Mouse (Mus musculus) C2C12 (cell line): ENCODE measurements around the gene Gm43738. TPM values are rescaled to one million over a fixed set of nuclear protein-coding genes. Genes with fewer than 3 reads are reported as not detected.
A peak's percentile ranks its signal among the peaks of the same experiment; 100 is the strongest.

Source experiments
- H3K27me3 ChIP-seq: one replicate; pipeline ENCODE4 v1.6.1; 2011; ENCODE audit not compliant: control insufficient read depth, insufficient read depth, insufficient read length
- H3K36me3 ChIP-seq: one replicate; pipeline ENCODE4 v1.6.1; 2011; ENCODE audit not compliant: control insufficient read depth, insufficient read depth
- H3K4me3 ChIP-seq: one replicate; pipeline ENCODE4 v1.5.1; 2011; ENCODE audit warnings: mild to moderate bottlenecking, control low read depth; ENCODE audit not compliant: poor library complexity, insufficient read depth, severe bottlenecking
- H3K79me2 ChIP-seq: one replicate; pipeline ENCODE4 v1.6.1; 2011; ENCODE audit not compliant: control insufficient read depth, insufficient read depth
- H3K79me3 ChIP-seq: one replicate; pipeline ENCODE4 v1.6.1; 2011; ENCODE audit warnings: low read depth, control low read depth
- H3ac ChIP-seq: one replicate; pipeline ENCODE3; 2011; ENCODE audit warnings: low read depth; ENCODE audit not compliant: control insufficient read depth, insufficient read length
- CEBPB ChIP-seq: IDR thresholded peaks from one replicate; pipeline ENCODE4 v1.6.1; 2011; ENCODE audit warnings: low read depth, mild to moderate bottlenecking, control low read depth, moderate library complexity
- CTCF ChIP-seq: IDR thresholded peaks from one replicate; pipeline ENCODE4 v1.5.1; 2011; ENCODE audit not compliant: control insufficient read depth, insufficient read depth, insufficient read length
- FOSL1 ChIP-seq: IDR thresholded peaks from one replicate; pipeline ENCODE4 v1.8.0; 2011; ENCODE audit warnings: mild to moderate bottlenecking, low read length; ENCODE audit not compliant: poor library complexity, insufficient read depth, severe bottlenecking
- MAX ChIP-seq: IDR thresholded peaks from one replicate; pipeline ENCODE4 v1.6.1; 2011; ENCODE audit warnings: mild to moderate bottlenecking, control low read depth
- MYOD1 ChIP-seq: IDR thresholded peaks from one replicate; pipeline ENCODE4 v1.6.1; 2011; ENCODE audit warnings: low read depth; ENCODE audit not compliant: control insufficient read depth, insufficient read length
- MYOG ChIP-seq: IDR thresholded peaks from one replicate; pipeline ENCODE4 v1.6.1; 2011; ENCODE audit not compliant: control insufficient read depth, insufficient read length; ENCODE audit errors: extremely low read depth
- USF1 ChIP-seq: IDR thresholded peaks from one replicate; pipeline ENCODE4 v1.6.1; 2011; ENCODE audit warnings: low read depth, mild to moderate bottlenecking, control low read depth, moderate library complexity
- polyA plus RNA-seq: library from polyadenylated mRNA; unstranded; fragments of >200 nt; fragmentation: generic; extraction: Trizol; gene quantifications from one replicate; pipeline ENCODE4 v1.2.1, GENCODE M21; 2012; ENCODE audit warnings: missing spikeins

The Gm43738 gene
- polyA plus RNA-seq, 1 experiment = 0.02 TPM

- Histone ChIP-seq H3ac (no peak overlapping the region), H3K27me3 (no peaks in the 10 kb centered on the region), H3K4me3 (no peak overlapping the region), H3K79me2 (no peaks in the 10 kb centered on the region), H3K36me3 (no peaks in the 10 kb centered on the region), H3K79me3 (no peaks in the 10 kb centered on the region)
- no peak for TF ChIP-seq MAX
- no peak for TF ChIP-seq CEBPB
- no peak for TF ChIP-seq CTCF
- no peak for TF ChIP-seq FOSL1
- TF ChIP-seq MYOD1 = no peak
- no peak for TF ChIP-seq USF1
- TF ChIP-seq MYOG = no peak
These were observed 7.2 kb upstream of the Gm43738 start for GRCm38 (mm10) chr3:89108146-89108545.

- Histone ChIP-seq H3K27me3 (no peaks in the 10 kb centered on the region), H3ac (no peak overlapping the region), H3K79me3 (no peaks in the 10 kb centered on the region), H3K36me3 (no peaks in the 10 kb centered on the region), H3K79me2 (no peaks in the 10 kb centered on the region), H3K4me3 (no peak overlapping the region)
- TF ChIP-seq CEBPB = no peak
- no peak for TF ChIP-seq CTCF
- TF ChIP-seq USF1 = no peak
- TF ChIP-seq MAX = no peak
- no peak for TF ChIP-seq FOSL1
- TF ChIP-seq MYOD1 = no peak
- no peak for TF ChIP-seq MYOG
These were observed 6.6 kb upstream of the Gm43738 start for GRCm38 (mm10) chr3:89107545-89107944.

- Histone ChIP-seq H3K79me2 (no peaks in the 10 kb centered on the region), H3K4me3 (no peak overlapping the region), H3K27me3 (no peaks in the 10 kb centered on the region), H3K79me3 (no peaks in the 10 kb centered on the region), H3ac (no peak overlapping the region), H3K36me3 (no peaks in the 10 kb centered on the region)
- no peak for TF ChIP-seq FOSL1
- no peak for TF ChIP-seq CTCF
- TF ChIP-seq MAX = no peak
- TF ChIP-seq CEBPB = no peak
- no peak for TF ChIP-seq USF1
- no peak for TF ChIP-seq MYOG
- no peak for TF ChIP-seq MYOD1
These were observed 6.0 kb upstream of the Gm43738 start for GRCm38 (mm10) chr3:89106881-89107280.

GRCm38 (mm10) chr3:89103291-89103595 lies 2.3 kb upstream of the Gm43738 start:
- H3K79me3 ChIP-seq = peaks cover 21% of the 10 kb centered on the region
- H3ac ChIP-seq = no peak overlapping the region
- H3K4me3 ChIP-seq = no peak overlapping the region
- H3K27me3 ChIP-seq = no peaks in the 10 kb centered on the region
- peaks cover 30% of the 10 kb centered on the region for H3K79me2 ChIP-seq
- TF ChIP-seq CTCF (no peak), CEBPB (no peak), MAX (no peak), MYOD1 (no peak), FOSL1 (no peak), USF1 (no peak), MYOG (no peak)
- peaks cover 17% of the 10 kb centered on the region for H3K36me3 ChIP-seq

GRCm38 (mm10) chr3:89102495-89103290 lies 1.8 kb upstream of the Gm43738 start:
- TF ChIP-seq MAX (no peak), FOSL1 (no peak), MYOD1 (no peak), CEBPB (no peak), CTCF (no peak), USF1 (no peak), MYOG (no peak)
- Histone ChIP-seq H3ac (no peak overlapping the region), H3K36me3 (peaks cover 23% of the 10 kb centered on the region), H3K27me3 (no peaks in the 10 kb centered on the region), H3K79me3 (peaks cover 21% of the 10 kb centered on the region), H3K79me2 (peaks cover 30% of the 10 kb centered on the region), H3K4me3 (no peak overlapping the region)

GRCm38 (mm10) chr3:89101812-89102494 lies 1.1 kb upstream of the Gm43738 start, which contains the start of gene Fdps:
Fdps (minus strand) TSS chr3:89101959.
- Histone ChIP-seq H3ac (peak within 1 kb of the TSS; percentile 64), H3K27me3 (no peaks in the 10 kb centered on the region), H3K4me3 (peak within 1 kb of the TSS; percentile 74), H3K79me2 (peaks cover 30% of the 10 kb centered on the region), H3K36me3 (peaks cover 29% of the 10 kb centered on the region), H3K79me3 (peaks cover 21% of the 10 kb centered on the region)
- peak; percentile 43 for TF ChIP-seq MAX
- TF ChIP-seq MYOD1 = no peak
- TF ChIP-seq USF1 = peak; percentile 69
